Mouse (Mus musculus): ENCODE data around the gene Loxl4. TPM values are rescaled to one million over a fixed set of nuclear protein-coding genes. Genes with fewer than 3 reads are reported as not detected.

Gene Loxl4
- polyA plus RNA-seq, 1 experiment from 2014 or later, result 0.37 TPM

- Histone ChIP-seq H3K4me2 (replicated peaks; ENCODE audit: low read depth, low read length) (no peak overlapping the region), H3K9ac (ENCODE audit: low read depth, low read length) (no peak overlapping the region), H3K4me1 (replicated peaks; ENCODE audit: control insufficient read depth, insufficient read depth, low read length) (no peaks in the 10 kb centered on the region), H3K36me3 (ENCODE audit: control insufficient read depth, insufficient read depth, low read length) (0 out of 2 replicates have a peak, but pooled peaks cover 2% of the 10 kb centered on the region), H3K9me3 (ENCODE audit: control insufficient read depth, low read length) (no peaks in the 10 kb centered on the region), H3K27ac (ENCODE audit: low read depth, low read length) (no peak overlapping the region), H3K4me3 (ENCODE audit: low read depth, low read length) (no peak overlapping the region), H3K27me3 (ENCODE audit: control insufficient read depth, insufficient read depth, low read length) (no peaks in the 10 kb centered on the region)
- ATAC-seq (ENCODE audit: low FRiP score), result no peak
- DNase-seq (ENCODE audit: low spot score), result no peak
Measured at GRCm38 (mm10) chr19:42567020-42567419, 45.6 kb downstream of the Loxl4 start.

- H3K27ac ChIP-seq (ENCODE audit: low read depth, low read length), result no peak overlapping the region
- H3K4me1 ChIP-seq (replicated peaks; ENCODE audit: control insufficient read depth, insufficient read depth, low read length), result no peaks in the 10 kb centered on the region
- no peak overlapping the region for H3K4me3 ChIP-seq (ENCODE audit: low read depth, low read length)
- ATAC-seq (ENCODE audit: low FRiP score), result no peak
- H3K36me3 ChIP-seq (ENCODE audit: control insufficient read depth, insufficient read depth, low read length), result 0 out of 2 replicates have a peak, but pooled peaks cover 2% of the 10 kb centered on the region
- H3K4me2 ChIP-seq (replicated peaks; ENCODE audit: low read depth, low read length), result no peak overlapping the region
- WGBS, result 98% methylated on average over 4 of the region's 4 CpGs
- H3K9me3 ChIP-seq (ENCODE audit: control insufficient read depth, low read length), result no peaks in the 10 kb centered on the region
- H3K9ac ChIP-seq (ENCODE audit: low read depth, low read length), result no peak overlapping the region
- DNase-seq (ENCODE audit: low spot score), result no peak
- H3K27me3 ChIP-seq (ENCODE audit: control insufficient read depth, insufficient read depth, low read length), result no peaks in the 10 kb centered on the region
Measured at GRCm38 (mm10) chr19:42566283-42567019, 46.2 kb downstream of the Loxl4 start.

GRCm38 (mm10) chr19:42563726-42564270, 48.8 kb downstream of the Loxl4 start:
- H3K9ac ChIP-seq (ENCODE audit: low read depth, low read length), result no peak overlapping the region
- ATAC-seq (ENCODE audit: low FRiP score), result no peak
- DNase-seq (ENCODE audit: low spot score), result no peak
- WGBS, result 87% methylated on average over 3 of the region's 3 CpGs
- H3K4me3 ChIP-seq (ENCODE audit: low read depth, low read length), result no peak overlapping the region
- no peaks in the 10 kb centered on the region for H3K4me1 ChIP-seq (replicated peaks; ENCODE audit: control insufficient read depth, insufficient read depth, low read length)
- H3K4me2 ChIP-seq (replicated peaks; ENCODE audit: low read depth, low read length), result no peak overlapping the region
- 0 out of 2 replicates have a peak, but pooled peaks cover 2% of the 10 kb centered on the region for H3K36me3 ChIP-seq (ENCODE audit: control insufficient read depth, insufficient read depth, low read length)
- no peaks in the 10 kb centered on the region for H3K27me3 ChIP-seq (ENCODE audit: control insufficient read depth, insufficient read depth, low read length)
- no peaks in the 10 kb centered on the region for H3K9me3 ChIP-seq (ENCODE audit: control insufficient read depth, low read length)
- no peak overlapping the region for H3K27ac ChIP-seq (ENCODE audit: low read depth, low read length)

- Histone ChIP-seq H3K4me3 (ENCODE audit: low read depth, low read length) (no peak overlapping the region), H3K4me1 (replicated peaks; ENCODE audit: control insufficient read depth, insufficient read depth, low read length) (no peaks in the 10 kb centered on the region), H3K9me3 (ENCODE audit: control insufficient read depth, low read length) (no peaks in the 10 kb centered on the region), H3K27me3 (ENCODE audit: control insufficient read depth, insufficient read depth, low read length) (no peaks in the 10 kb centered on the region), H3K36me3 (ENCODE audit: control insufficient read depth, insufficient read depth, low read length) (0 out of 2 replicates have a peak, but pooled peaks cover 2% of the 10 kb centered on the region), H3K9ac (ENCODE audit: low read depth, low read length) (no peak overlapping the region), H3K4me2 (replicated peaks; ENCODE audit: low read depth, low read length) (no peak overlapping the region), H3K27ac (ENCODE audit: low read depth, low read length) (no peak overlapping the region)
- no peak for ATAC-seq (ENCODE audit: low FRiP score)
- 97% methylated on average over 3 of the region's 3 CpGs for WGBS
- DNase-seq (ENCODE audit: low spot score), result no peak
Measured at GRCm38 (mm10) chr19:42562981-42563380, 49.6 kb downstream of the Loxl4 start.

- Histone ChIP-seq H3K4me2 (replicated peaks; ENCODE audit: low read depth, low read length) (no peak overlapping the region), H3K9me3 (ENCODE audit: control insufficient read depth, low read length) (no peaks in the 10 kb centered on the region), H3K9ac (ENCODE audit: low read depth, low read length) (no peak overlapping the region), H3K27ac (ENCODE audit: low read depth, low read length) (no peak overlapping the region), H3K4me3 (ENCODE audit: low read depth, low read length) (no peak overlapping the region), H3K36me3 (ENCODE audit: control insufficient read depth, insufficient read depth, low read length) (0 out of 2 replicates have a peak, but pooled peaks cover 2% of the 10 kb centered on the region), H3K27me3 (ENCODE audit: control insufficient read depth, insufficient read depth, low read length) (no peaks in the 10 kb centered on the region), H3K4me1 (replicated peaks; ENCODE audit: control insufficient read depth, insufficient read depth, low read length) (no peaks in the 10 kb centered on the region)
- WGBS, result 94% methylated on average over 1 of the region's 1 CpGs
- no peak for ATAC-seq (ENCODE audit: low FRiP score)
- DNase-seq (ENCODE audit: low spot score), result no peak
Measured at GRCm38 (mm10) chr19:42561991-42562390, 50.6 kb downstream of the Loxl4 start.

DNA sequence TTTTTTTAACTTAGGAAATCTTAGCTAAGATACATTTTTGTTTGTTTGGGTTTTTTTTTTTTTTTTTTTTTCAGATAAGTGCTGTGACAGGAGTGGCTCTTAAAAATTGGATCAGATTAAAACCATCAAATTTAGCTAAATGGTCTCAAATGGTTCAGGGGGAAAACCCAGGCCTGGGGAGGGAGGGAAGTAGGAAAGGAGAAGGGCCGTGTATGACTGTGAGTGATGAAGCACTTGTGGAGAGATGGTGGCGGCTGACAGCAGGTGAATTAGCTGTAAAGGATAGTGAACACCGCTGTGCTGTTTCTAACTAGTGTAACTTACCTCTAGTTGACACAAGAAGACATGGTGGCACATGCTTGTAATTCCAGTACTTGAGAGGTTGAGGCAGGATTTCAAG, 53.9 kb downstream of the Loxl4 start:
- Histone ChIP-seq H3K9me3 (ENCODE audit: control insufficient read depth, low read length) (no peaks in the 10 kb centered on the region), H3K9ac (ENCODE audit: low read depth, low read length) (no peak overlapping the region), H3K4me2 (replicated peaks; ENCODE audit: low read depth, low read length) (no peak overlapping the region), H3K36me3 (ENCODE audit: control insufficient read depth, insufficient read depth, low read length) (0 out of 2 replicates have a peak, but pooled peaks cover 2% of the 10 kb centered on the region), H3K27me3 (ENCODE audit: control insufficient read depth, insufficient read depth, low read length) (no peaks in the 10 kb centered on the region), H3K27ac (ENCODE audit: low read depth, low read length) (no peak overlapping the region), H3K4me1 (replicated peaks; ENCODE audit: control insufficient read depth, insufficient read depth, low read length) (no peaks in the 10 kb centered on the region), H3K4me3 (ENCODE audit: low read depth, low read length) (no peak overlapping the region)
- ATAC-seq (ENCODE audit: low FRiP score) (no peak), DNase-seq (ENCODE audit: low spot score) (no peak)
- 91% methylated on average over 3 of the region's 3 CpGs for WGBS

Other genes with a start within 250 kb of the Loxl4 start
- gene Crtac1, start 181.0 kb downstream of the Loxl4 start, polyA plus RNA-seq (2014; fragmentation: Nextera tagmentation; extraction: Ambion mirVana), result 12.1 and 13.0 TPM in 2 replicates
- gene R3hcc1l, start 94.1 kb downstream of the Loxl4 start, polyA plus RNA-seq (2014; fragmentation: Nextera tagmentation; extraction: Ambion mirVana), result 23.4 and 24.7 TPM in 2 replicates
- gene Pyroxd2, start 140.0 kb upstream of the Loxl4 start, polyA plus RNA-seq (2014; fragmentation: Nextera tagmentation; extraction: Ambion mirVana), result 0.67 and 0.88 TPM in 2 replicates
- 9.7 and 10.6 TPM in 2 replicates for gene Hps1, start 167.2 kb upstream of the Loxl4 start, polyA plus RNA-seq (2014; fragmentation: Nextera tagmentation; extraction: Ambion mirVana)